Mouse (Mus musculus): Measurements from ENCODE around the gene Pdzd11. TPM values are rescaled to one million over a fixed set of nuclear protein-coding genes. Genes with fewer than 3 reads are reported as not detected.

Pdzd11 gene
- total RNA-seq (2014; rRNA removed) (39.2 and 41.2 TPM in 2 replicates), polyA plus RNA-seq (2015; fragmentation: Nextera tagmentation; extraction: Ambion mirVana) (80.8 and 83.8 TPM in 2 replicates)

DNA sequence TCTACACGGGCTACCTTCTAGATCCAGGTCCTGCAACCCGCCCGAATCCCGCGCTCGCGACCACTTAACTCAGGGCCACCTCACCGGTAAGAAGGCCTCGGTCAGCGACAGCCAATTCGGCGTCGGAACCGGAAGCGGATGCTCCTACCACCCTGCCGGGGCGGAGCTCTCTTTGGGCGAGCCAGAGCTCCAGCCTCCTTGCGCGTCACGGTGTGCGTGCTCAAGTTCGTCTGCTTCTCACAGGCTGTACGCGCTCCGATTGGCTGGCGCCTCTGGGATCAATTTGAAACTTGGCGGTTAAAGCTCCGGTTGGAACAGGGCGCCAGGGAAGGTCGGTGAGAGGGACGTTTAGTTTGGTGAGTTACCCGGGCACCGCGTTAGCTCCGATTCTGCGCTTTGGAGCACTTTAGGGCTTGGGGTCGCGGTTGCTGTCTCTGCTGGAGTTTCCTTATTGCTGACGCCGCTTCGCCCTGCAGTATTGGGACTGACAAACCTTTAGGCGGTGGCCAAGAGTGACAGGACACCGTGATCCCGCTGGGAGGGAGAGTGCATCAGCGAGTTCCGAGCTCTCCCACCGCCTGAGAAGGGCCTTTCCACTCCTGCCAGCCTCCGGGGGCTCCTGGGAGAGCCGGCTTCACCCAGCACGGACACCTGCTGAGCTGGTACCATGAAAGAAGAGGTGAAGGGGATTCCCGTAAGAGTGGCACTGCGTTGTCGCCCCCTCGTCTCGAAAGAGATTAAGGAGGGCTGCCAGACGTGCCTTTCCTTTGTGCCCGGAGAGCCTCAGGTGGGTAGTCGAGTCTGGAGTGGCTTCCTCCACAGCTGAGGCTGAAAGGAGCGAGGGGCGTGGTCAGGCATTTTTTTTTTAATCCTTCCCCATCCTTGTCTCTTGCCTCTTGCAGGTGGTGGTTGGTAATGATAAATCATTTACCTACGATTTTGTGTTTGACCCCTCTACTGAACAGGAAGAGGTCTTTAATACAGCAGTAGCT is at the start of gene Pdzd11:
Gene Pdzd11 (minus strand): TSS at position 767 of the 992 bp plus-strand sequence.
- DNase-seq: peak; percentile 93
- ATAC-seq: peak; percentile 100
- peaks cover 4% of the 10 kb centered on the region; the same call in 1 of the 2 replicates for H3K4me1 ChIP-seq (ENCODE audit: insufficient read depth)

DNA sequence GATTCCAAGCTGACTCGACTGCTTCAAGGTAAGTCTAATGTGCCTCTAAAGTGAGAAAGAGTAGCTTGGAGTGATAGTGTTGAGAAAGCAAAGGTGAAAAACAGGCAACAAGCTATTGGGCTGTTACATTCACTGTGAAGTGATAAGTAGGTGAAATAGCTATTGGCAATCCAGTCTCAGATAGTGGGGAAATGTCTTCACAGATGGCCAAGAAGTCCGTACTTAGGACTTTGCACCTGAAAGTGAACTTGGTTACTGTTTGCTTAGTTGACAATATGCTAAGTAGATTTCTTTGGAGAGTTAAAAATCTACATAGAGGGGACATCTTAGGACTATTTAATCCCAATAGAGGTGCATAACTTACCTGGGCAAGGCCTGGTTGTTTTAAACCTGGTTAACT is 38.5 kb upstream of the Pdzd11 start:
- 86% methylated on average over 2 of the region's 2 CpGs for WGBS

More for the DNA sequence above, at the start of gene Pdzd11:
- Histone ChIP-seq H3K27me3 (ENCODE audit: insufficient read depth, low read length) (no peaks in the 10 kb centered on the region), H3K4me2 (ENCODE audit: low read depth) (peak within 1 kb of the TSS; percentile 70), H3K9me3 (ENCODE audit: low read length) (no peaks in the 10 kb centered on the region), H3K27ac (ENCODE audit: low read depth, low read length) (0 out of 2 replicates have a peak within 1 kb of the TSS, but pooled peaks have one; percentile 29), H3K4me3 (ENCODE audit: low read depth, low read length) (peak within 1 kb of the TSS; percentile 50), H3K9ac (peak within 1 kb of the TSS; percentile 60), H3K36me3 (ENCODE audit: insufficient read depth) (peaks cover 9% of the 10 kb centered on the region; the same call in 1 of the 2 replicates)
- no peak for TF ChIP-seq CTCF (IDR thresholded peaks at IDR 0.05; ENCODE audit: low read depth)
- WGBS: 27% methylated on average over 62 of the region's 62 CpGs

DNA sequence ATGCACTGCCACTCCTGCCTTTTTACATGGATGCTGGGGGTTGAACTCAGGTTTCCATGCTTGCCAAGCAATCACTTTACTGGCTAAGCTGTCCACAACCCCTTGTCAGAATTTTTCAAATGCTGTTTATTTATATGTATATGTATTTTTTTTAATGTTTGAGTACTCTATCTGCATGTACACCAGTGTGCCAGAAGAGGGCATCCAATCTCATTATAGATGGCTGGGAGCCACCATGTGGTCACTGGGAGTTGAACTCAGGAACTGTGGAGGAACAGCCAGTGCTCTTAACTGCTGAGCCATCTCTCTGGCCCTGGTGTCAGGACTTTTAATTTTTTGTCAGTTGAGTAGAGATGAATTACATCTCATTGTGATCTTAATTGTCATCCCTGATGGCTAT is 26.5 kb upstream of the Pdzd11 start:
- Histone ChIP-seq H3K4me2 (ENCODE audit: low read depth) (no peak overlapping the region), H3K9me3 (ENCODE audit: low read length) (no peaks in the 10 kb centered on the region), H3K4me3 (ENCODE audit: low read depth, low read length) (no peak overlapping the region), H3K27me3 (ENCODE audit: insufficient read depth, low read length) (no peaks in the 10 kb centered on the region), H3K27ac (ENCODE audit: low read depth, low read length) (no peak overlapping the region), H3K9ac (no peak overlapping the region), H3K4me1 (ENCODE audit: insufficient read depth) (no peaks in the 10 kb centered on the region), H3K36me3 (ENCODE audit: insufficient read depth) (no peaks in the 10 kb centered on the region)
- ATAC-seq (no peak), DNase-seq (no peak)
- TF ChIP-seq CTCF (IDR thresholded peaks at IDR 0.05; ENCODE audit: low read depth): no peak

More for the DNA sequence above, 38.5 kb upstream of the Pdzd11 start:
- H3K9me3 ChIP-seq (ENCODE audit: low read length): no peaks in the 10 kb centered on the region
- H3K4me2 ChIP-seq (ENCODE audit: low read depth): no peak overlapping the region
- no peaks in the 10 kb centered on the region for H3K36me3 ChIP-seq (ENCODE audit: insufficient read depth)
- no peak for ATAC-seq
- no peak overlapping the region for H3K9ac ChIP-seq
- H3K4me1 ChIP-seq (ENCODE audit: insufficient read depth): no peaks in the 10 kb centered on the region
- no peak overlapping the region for H3K27ac ChIP-seq (ENCODE audit: low read depth, low read length)
- no peak for DNase-seq
- no peak for TF ChIP-seq CTCF (IDR thresholded peaks at IDR 0.05; ENCODE audit: low read depth)
- H3K27me3 ChIP-seq (ENCODE audit: insufficient read depth, low read length): no peaks in the 10 kb centered on the region
- no peak overlapping the region for H3K4me3 ChIP-seq (ENCODE audit: low read depth, low read length)

DNA sequence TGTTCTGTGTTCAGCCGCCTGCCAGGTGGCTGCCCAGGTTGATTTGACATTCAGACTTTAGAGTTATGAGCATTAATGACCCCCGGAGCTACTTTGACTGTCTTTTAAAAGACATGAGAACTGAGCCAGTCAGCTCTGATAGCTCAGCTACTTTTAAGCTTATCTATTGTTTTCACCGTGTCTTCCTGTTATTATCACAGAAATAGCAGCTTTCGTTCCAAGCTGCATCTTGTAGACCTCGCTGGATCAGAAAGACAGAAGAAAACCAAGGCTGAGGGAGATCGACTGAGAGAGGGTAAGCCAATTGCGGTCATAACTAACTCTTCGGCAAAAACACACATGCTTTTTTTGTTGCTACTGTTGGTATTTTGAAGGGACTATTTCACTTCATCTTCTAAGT is 12.1 kb upstream of the Pdzd11 start:
- Histone ChIP-seq H3K4me2 (ENCODE audit: low read depth) (no peak overlapping the region), H3K9ac (no peak overlapping the region), H3K36me3 (ENCODE audit: insufficient read depth) (no peaks in the 10 kb centered on the region), H3K9me3 (ENCODE audit: low read length) (no peaks in the 10 kb centered on the region), H3K27ac (ENCODE audit: low read depth, low read length) (no peak overlapping the region), H3K4me3 (ENCODE audit: low read depth, low read length) (no peak overlapping the region), H3K27me3 (ENCODE audit: insufficient read depth, low read length) (no peaks in the 10 kb centered on the region), H3K4me1 (ENCODE audit: insufficient read depth) (no peaks in the 10 kb centered on the region)
- no peak for ATAC-seq
- no peak for DNase-seq
- WGBS: 92% methylated on average over 8 of the region's 8 CpGs
- no peak for TF ChIP-seq CTCF (IDR thresholded peaks at IDR 0.05; ENCODE audit: low read depth)

DNA sequence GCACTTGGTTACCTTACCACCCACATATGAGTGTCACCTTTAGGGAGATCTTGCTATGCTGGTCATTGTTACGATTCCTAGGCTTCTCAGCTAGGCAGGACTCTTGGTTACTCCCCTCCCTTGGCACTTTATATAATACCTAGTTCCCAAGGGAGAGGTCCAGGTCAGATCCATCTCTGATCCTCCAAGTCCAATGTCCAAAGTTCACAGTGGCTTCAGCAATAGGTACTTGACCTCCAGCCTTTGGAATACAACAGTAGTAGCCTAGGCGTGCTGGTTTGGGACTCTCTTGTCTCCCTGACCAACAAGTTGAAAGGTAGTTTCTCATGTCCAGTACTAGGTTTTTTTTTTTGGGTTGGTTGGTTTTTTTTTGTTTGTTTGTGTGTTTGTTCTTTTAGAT is 2.7 kb upstream of the Pdzd11 start:
- Histone ChIP-seq H3K4me1 (ENCODE audit: insufficient read depth) (peaks cover 4% of the 10 kb centered on the region; the same call in 1 of the 2 replicates), H3K4me2 (ENCODE audit: low read depth) (no peak overlapping the region), H3K9me3 (ENCODE audit: low read length) (no peaks in the 10 kb centered on the region), H3K27me3 (ENCODE audit: insufficient read depth, low read length) (no peaks in the 10 kb centered on the region), H3K9ac (no peak overlapping the region), H3K27ac (ENCODE audit: low read depth, low read length) (no peak overlapping the region), H3K36me3 (ENCODE audit: insufficient read depth) (no peaks in the 10 kb centered on the region), H3K4me3 (ENCODE audit: low read depth, low read length) (no peak overlapping the region)
- DNase-seq: no peak
- WGBS: 87% methylated on average over 2 of the region's 2 CpGs
- no peak for TF ChIP-seq CTCF (IDR thresholded peaks at IDR 0.05; ENCODE audit: low read depth)
- ATAC-seq: no peak

DNA sequence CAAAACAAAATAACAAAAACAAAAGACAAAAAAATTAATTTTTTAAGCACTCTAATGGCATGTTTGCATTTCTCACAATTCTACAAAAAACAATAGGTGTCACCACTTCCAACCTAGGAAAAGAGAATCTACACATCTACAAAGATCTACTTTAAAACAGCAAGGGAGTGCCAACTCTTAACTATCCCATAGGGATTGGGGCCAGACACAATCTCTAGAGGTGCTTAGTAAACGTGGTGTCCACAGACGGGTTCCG is 894 bp downstream of the Pdzd11 start, which contains the start of gene Kif4:
Gene Kif4 (plus strand): TSS at position 192 of the 256 bp plus-strand sequence.
- 20% methylated on average over 3 of the region's 3 CpGs for WGBS
- no peak for ATAC-seq
- no peak for DNase-seq
- no peaks in the 10 kb centered on the region for H3K9me3 ChIP-seq (ENCODE audit: low read length)
- H3K4me2 ChIP-seq (ENCODE audit: low read depth): peak within 1 kb of the TSS; percentile 70
- H3K4me1 ChIP-seq (ENCODE audit: insufficient read depth): peaks cover 4% of the 10 kb centered on the region; the same call in 1 of the 2 replicates
- peaks cover 9% of the 10 kb centered on the region; the same call in 1 of the 2 replicates for H3K36me3 ChIP-seq (ENCODE audit: insufficient read depth)
- 0 out of 2 replicates have a peak within 1 kb of the TSS, but pooled peaks have one; percentile 29 for H3K27ac ChIP-seq (ENCODE audit: low read depth, low read length)
- TF ChIP-seq CTCF (IDR thresholded peaks at IDR 0.05; ENCODE audit: low read depth): no peak
- peak within 1 kb of the TSS; percentile 50 for H3K4me3 ChIP-seq (ENCODE audit: low read depth, low read length)
- peak within 1 kb of the TSS; percentile 60 for H3K9ac ChIP-seq
- H3K27me3 ChIP-seq (ENCODE audit: insufficient read depth, low read length): no peaks in the 10 kb centered on the region

DNA sequence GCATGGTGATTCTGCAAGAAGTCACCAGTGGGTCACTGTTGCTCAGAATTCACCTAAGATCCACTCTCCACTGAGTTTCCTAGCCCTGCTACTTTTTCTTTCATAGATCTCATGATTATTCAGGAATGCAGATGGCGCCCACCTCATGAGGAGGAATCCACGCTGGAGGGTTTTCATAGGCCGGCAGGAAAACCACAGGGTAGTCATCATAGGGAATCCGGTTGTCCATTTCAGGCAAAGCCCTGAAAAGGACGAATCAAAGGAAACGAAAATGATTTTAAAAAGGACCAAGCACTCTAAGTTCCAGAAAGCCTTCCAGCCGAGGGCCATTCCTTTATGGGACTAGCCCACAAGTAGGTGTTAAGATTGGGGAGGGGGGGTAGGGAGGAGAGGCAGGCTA is 1.2 kb downstream of the Pdzd11 start:
- Histone ChIP-seq H3K27ac (ENCODE audit: low read depth, low read length) (no peak overlapping the region), H3K4me1 (ENCODE audit: insufficient read depth) (peaks cover 4% of the 10 kb centered on the region; the same call in 1 of the 2 replicates), H3K4me3 (ENCODE audit: low read depth, low read length) (peak overlapping the region; percentile 50), H3K36me3 (ENCODE audit: insufficient read depth) (peaks cover 9% of the 10 kb centered on the region; the same call in 1 of the 2 replicates), H3K27me3 (ENCODE audit: insufficient read depth, low read length) (no peaks in the 10 kb centered on the region), H3K9me3 (ENCODE audit: low read length) (no peaks in the 10 kb centered on the region), H3K4me2 (ENCODE audit: low read depth) (peak overlapping the region; percentile 46), H3K9ac (peak overlapping the region; percentile 60; the same call in 1 of the 2 replicates)
- no peak for ATAC-seq
- TF ChIP-seq CTCF (IDR thresholded peaks at IDR 0.05; ENCODE audit: low read depth): no peak
- 46% methylated on average over 7 of the region's 7 CpGs for WGBS
- peak; percentile 2 for DNase-seq

All from forebrain, postnatal 0 days (tissue).